Mouse (Mus musculus) hindbrain, embryonic 15.5 days (tissue): Measurements from ENCODE around the gene Dusp28. TPM values are rescaled to one million over a fixed set of nuclear protein-coding genes. Genes with fewer than 3 reads are reported as not detected.

Experiments used
- ATAC-seq: fragments of 200-750 bp; cut with Nextera tagmentation; 2 replicates; pipeline ENCODE4 v1.8.0; 2017; ENCODE audit warnings: low read depth, moderate number of reproducible peaks, moderate TSS enrichment; ENCODE audit not compliant: low FRiP score
- H3K27ac ChIP-seq: fragments of 300-500 bp; sonication (generic); replicated peaks from 2 replicates; pipeline ENCODE4 v1.5.1; 2015; ENCODE audit warnings: mild to moderate bottlenecking, inconsistent platforms
- H3K27me3 ChIP-seq: fragments of 300-500 bp; sonication (generic); 2 replicates; pipeline ENCODE4 v1.6.1; 2015; ENCODE audit warnings: control low read depth, inconsistent platforms
- H3K36me3 ChIP-seq: fragments of 300-500 bp; sonication (generic); 2 replicates; pipeline ENCODE4 v1.6.1; 2015; ENCODE audit warnings: control low read depth, inconsistent platforms
- H3K4me1 ChIP-seq: fragments of 300-500 bp; sonication (generic); replicated peaks from 2 replicates; pipeline ENCODE4 v1.6.1; 2015; ENCODE audit warnings: control low read depth, inconsistent platforms
- H3K4me2 ChIP-seq: fragments of 300-500 bp; sonication (generic); 2 replicates; pipeline ENCODE4 v1.6.1; 2015; ENCODE audit warnings: moderate library complexity, mild to moderate bottlenecking, inconsistent platforms
- H3K4me3 ChIP-seq: fragments of 300-500 bp; sonication (generic); 2 replicates; pipeline ENCODE4 v1.5.1; 2015; ENCODE audit warnings: mild to moderate bottlenecking, inconsistent platforms
- H3K9ac ChIP-seq: fragments of 300-500 bp; sonication (generic); 2 replicates; pipeline ENCODE4 v1.6.1; 2015; ENCODE audit warnings: inconsistent platforms
- H3K9me3 ChIP-seq: fragments of 300-500 bp; sonication (generic); 2 replicates; pipeline ENCODE4 v1.6.1; 2016; ENCODE audit warnings: control low read depth, inconsistent platforms
- WGBS: fragments of 180-500 bp; shearing (Covaris S2); methylation state at CpG from one replicate; pipeline ENCODE4 v1.1.7; 2015; 5-methylcytosine and 5-hydroxymethylcytosine counted together
- polyA plus RNA-seq: library from polyadenylated mRNA; unstranded; fragments of >200 nt; fragmentation: Nextera tagmentation; extraction: Ambion mirVana; gene quantifications from 2 replicates; pipeline ENCODE4 v1.2.1, GENCODE M21; 2015

Dusp28 gene
- 16.6 and 17.3 TPM in 2 replicates for polyA plus RNA-seq

DNA sequence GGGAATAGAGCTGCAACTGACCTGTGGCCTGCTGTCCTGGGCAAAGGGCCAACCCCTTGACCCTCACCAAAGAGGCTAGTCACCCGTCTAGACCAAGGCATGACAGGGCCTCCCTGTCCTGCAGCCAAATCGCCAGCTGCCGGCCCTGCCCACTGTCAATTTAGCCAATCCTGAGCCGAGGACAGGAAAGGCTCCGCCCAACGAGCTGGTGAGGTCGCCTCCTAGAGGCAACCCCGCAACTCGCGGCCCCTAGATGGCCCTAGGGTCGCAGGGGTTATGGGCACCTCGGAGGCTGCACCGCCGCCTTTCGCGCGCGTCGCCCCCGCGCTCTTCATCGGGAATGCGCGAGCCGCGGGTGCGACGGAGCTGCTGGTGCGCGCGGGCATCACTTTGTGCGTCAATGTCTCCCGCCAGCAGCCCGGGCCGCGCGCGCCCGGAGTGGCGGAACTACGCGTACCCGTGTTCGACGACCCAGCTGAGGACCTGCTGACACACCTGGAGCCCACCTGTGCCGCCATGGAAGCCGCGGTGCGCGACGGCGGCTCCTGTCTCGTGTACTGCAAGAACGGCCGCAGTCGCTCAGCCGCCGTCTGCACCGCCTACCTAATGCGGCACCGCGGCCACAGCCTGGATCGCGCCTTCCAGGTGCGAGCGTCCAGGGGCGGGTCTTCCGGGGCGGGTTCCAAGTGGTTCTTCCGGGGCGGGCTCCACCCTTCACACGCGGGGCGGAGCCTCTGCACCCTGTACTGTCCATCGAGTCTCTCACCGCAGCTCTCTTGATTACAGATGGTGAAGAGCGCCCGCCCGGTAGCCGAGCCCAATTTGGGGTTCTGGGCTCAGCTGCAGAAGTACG, at the start of gene Dusp28:
Dusp28 (plus strand) TSS at position 203 of the 853 bp plus-strand sequence.
- H3K9me3 ChIP-seq: no peaks in the 10 kb centered on the region
- peak within 1 kb of the TSS; percentile 61 for H3K9ac ChIP-seq
- H3K4me2 ChIP-seq: peak within 1 kb of the TSS; percentile 76
- peaks cover 5% of the 10 kb centered on the region; the same call in 1 of the 2 replicates for H3K27me3 ChIP-seq
- peaks cover 43% of the 10 kb centered on the region for H3K4me1 ChIP-seq
- WGBS: under 1% methylated on average over 81 of the region's 81 CpGs
- no peaks in the 10 kb centered on the region for H3K36me3 ChIP-seq
- peak within 1 kb of the TSS; percentile 71 for H3K4me3 ChIP-seq
- peak; percentile 90 for ATAC-seq
- H3K27ac ChIP-seq: peak within 1 kb of the TSS; percentile 92

- Histone ChIP-seq H3K36me3 (peaks cover 36% of the 10 kb centered on the region), H3K4me2 (no peak overlapping the region), H3K9ac (no peak overlapping the region), H3K9me3 (no peaks in the 10 kb centered on the region), H3K4me1 (no peaks in the 10 kb centered on the region; the same call in 1 of the 2 replicates), H3K27me3 (no peaks in the 10 kb centered on the region), H3K4me3 (no peak overlapping the region), H3K27ac (peak overlapping the region; percentile 54)
- 79% methylated on average over 6 of the region's 6 CpGs for WGBS
- ATAC-seq: peak; percentile 4
Measured at GRCm38 (mm10) chr1:92861503-92861902, 45.3 kb upstream of the Dusp28 start.

DNA sequence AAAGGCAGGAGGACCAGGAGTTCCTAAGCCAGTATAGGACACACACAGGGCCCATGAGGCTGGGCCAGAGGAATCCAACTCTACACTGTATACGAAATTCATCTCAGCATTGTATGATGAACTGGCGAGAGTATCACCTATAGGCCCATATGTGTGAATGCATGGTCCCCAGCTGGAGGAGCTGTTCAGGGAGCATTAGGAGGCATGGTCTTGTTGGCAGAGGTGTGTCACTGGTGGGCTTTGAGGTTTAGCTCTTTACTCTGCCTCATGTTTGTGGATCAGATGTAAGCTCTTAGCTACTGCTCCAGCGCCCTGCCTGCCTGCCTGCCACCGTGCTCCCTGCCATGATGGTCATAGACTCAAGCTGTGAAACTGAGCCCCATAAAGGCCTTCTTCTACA, 43.5 kb upstream of the Dusp28 start:
- H3K27me3 ChIP-seq: no peaks in the 10 kb centered on the region
- no peak overlapping the region for H3K9ac ChIP-seq
- H3K4me2 ChIP-seq: no peak overlapping the region
- H3K4me3 ChIP-seq: no peak overlapping the region
- H3K9me3 ChIP-seq: no peaks in the 10 kb centered on the region
- 85% methylated on average over 4 of the region's 4 CpGs for WGBS
- ATAC-seq: no peak
- no peak overlapping the region for H3K27ac ChIP-seq
- H3K4me1 ChIP-seq: no peaks in the 10 kb centered on the region; the same call in 1 of the 2 replicates
- H3K36me3 ChIP-seq: peaks cover 19% of the 10 kb centered on the region

GRCm38 (mm10) chr1:92866170-92866569, 40.6 kb upstream of the Dusp28 start:
- no peak overlapping the region for H3K4me2 ChIP-seq
- no peaks in the 10 kb centered on the region for H3K9me3 ChIP-seq
- H3K27me3 ChIP-seq: no peaks in the 10 kb centered on the region
- WGBS: 65% methylated on average over 2 of the region's 2 CpGs
- H3K4me1 ChIP-seq: no peaks in the 10 kb centered on the region; the same call in 1 of the 2 replicates
- no peak for ATAC-seq
- no peaks in the 10 kb centered on the region for H3K36me3 ChIP-seq
- H3K4me3 ChIP-seq: no peak overlapping the region
- H3K9ac ChIP-seq: no peak overlapping the region
- no peak overlapping the region for H3K27ac ChIP-seq

- H3K4me2 ChIP-seq: no peak overlapping the region
- H3K9me3 ChIP-seq: no peaks in the 10 kb centered on the region
- H3K27me3 ChIP-seq: no peaks in the 10 kb centered on the region
- H3K27ac ChIP-seq: no peak overlapping the region
- H3K4me3 ChIP-seq: no peak overlapping the region
- no peak for ATAC-seq
- no peaks in the 10 kb centered on the region for H3K36me3 ChIP-seq
- no peaks in the 10 kb centered on the region; the same call in 1 of the 2 replicates for H3K4me1 ChIP-seq
- WGBS: 79% methylated on average over 2 of the region's 2 CpGs
- no peak overlapping the region for H3K9ac ChIP-seq
Measured at GRCm38 (mm10) chr1:92869985-92870384, 36.8 kb upstream of the Dusp28 start.

- Histone ChIP-seq H3K36me3 (no peaks in the 10 kb centered on the region), H3K9ac (no peak overlapping the region), H3K4me1 (no peaks in the 10 kb centered on the region), H3K4me3 (no peak overlapping the region), H3K4me2 (no peak overlapping the region), H3K27me3 (no peaks in the 10 kb centered on the region), H3K9me3 (no peaks in the 10 kb centered on the region), H3K27ac (no peak overlapping the region)
- ATAC-seq: no peak
- WGBS: 86% methylated on average over 7 of the region's 7 CpGs
Measured at GRCm38 (mm10) chr1:92872666-92873065, 34.1 kb upstream of the Dusp28 start.

GRCm38 (mm10) chr1:92874011-92874410, 32.8 kb upstream of the Dusp28 start:
- Histone ChIP-seq H3K27ac (no peak overlapping the region), H3K4me2 (no peak overlapping the region), H3K4me1 (no peaks in the 10 kb centered on the region), H3K9me3 (no peaks in the 10 kb centered on the region), H3K9ac (no peak overlapping the region), H3K27me3 (no peaks in the 10 kb centered on the region), H3K36me3 (no peaks in the 10 kb centered on the region), H3K4me3 (no peak overlapping the region)
- ATAC-seq: no peak
- 70% methylated on average over 3 of the region's 3 CpGs for WGBS

GRCm38 (mm10) chr1:92875360-92876111, 31.2 kb upstream of the Dusp28 start:
- Histone ChIP-seq H3K9me3 (no peaks in the 10 kb centered on the region), H3K9ac (no peak overlapping the region), H3K4me2 (no peak overlapping the region), H3K36me3 (no peaks in the 10 kb centered on the region), H3K27me3 (no peaks in the 10 kb centered on the region), H3K4me1 (no peaks in the 10 kb centered on the region), H3K4me3 (no peak overlapping the region), H3K27ac (no peak overlapping the region)
- no peak for ATAC-seq
- 81% methylated on average over 8 of the region's 8 CpGs for WGBS

GRCm38 (mm10) chr1:92877431-92877978, 29.3 kb upstream of the Dusp28 start:
- H3K9ac ChIP-seq: no peak overlapping the region
- H3K9me3 ChIP-seq: no peaks in the 10 kb centered on the region
- 70% methylated on average over 12 of the region's 12 CpGs for WGBS
- no peak for ATAC-seq
- H3K27me3 ChIP-seq: no peaks in the 10 kb centered on the region
- no peak overlapping the region for H3K4me2 ChIP-seq
- H3K36me3 ChIP-seq: no peaks in the 10 kb centered on the region
- H3K27ac ChIP-seq: no peak overlapping the region
- no peak overlapping the region for H3K4me3 ChIP-seq
- H3K4me1 ChIP-seq: no peaks in the 10 kb centered on the region

GRCm38 (mm10) chr1:92878066-92878741, 28.6 kb upstream of the Dusp28 start:
- Histone ChIP-seq H3K27ac (no peak overlapping the region), H3K9ac (no peak overlapping the region), H3K4me3 (no peak overlapping the region), H3K9me3 (no peaks in the 10 kb centered on the region), H3K27me3 (no peaks in the 10 kb centered on the region), H3K36me3 (no peaks in the 10 kb centered on the region), H3K4me1 (no peaks in the 10 kb centered on the region), H3K4me2 (no peak overlapping the region)
- WGBS: 89% methylated on average over 13 of the region's 13 CpGs
- no peak for ATAC-seq

DNA sequence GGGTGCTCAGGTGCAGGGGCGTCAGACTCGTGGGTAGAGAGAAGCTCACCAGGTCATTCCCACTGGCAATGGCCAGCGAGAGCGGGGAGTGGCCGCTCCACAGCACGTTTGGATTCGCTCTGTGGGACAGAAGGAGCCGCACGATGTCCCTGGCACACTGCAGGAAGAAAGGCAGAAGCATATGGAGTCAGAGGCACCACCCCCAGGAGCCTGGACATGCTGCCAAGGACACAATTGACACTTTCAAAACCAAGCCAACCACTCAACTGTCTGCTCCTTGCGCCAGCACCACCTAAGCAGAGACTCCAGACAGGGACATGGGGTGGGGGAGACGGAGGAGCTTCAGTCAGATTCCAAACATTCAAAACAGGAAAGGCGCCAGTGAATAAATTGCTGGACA, 27.5 kb upstream of the Dusp28 start:
- 80% methylated on average over 12 of the region's 12 CpGs for WGBS
- Histone ChIP-seq H3K27me3 (no peaks in the 10 kb centered on the region), H3K27ac (no peak overlapping the region), H3K9ac (no peak overlapping the region), H3K36me3 (no peaks in the 10 kb centered on the region), H3K4me3 (no peak overlapping the region), H3K9me3 (no peaks in the 10 kb centered on the region), H3K4me2 (no peak overlapping the region), H3K4me1 (no peaks in the 10 kb centered on the region)
- ATAC-seq: no peak
